Mouse (Mus musculus): Measurements from ENCODE around the gene Skil. TPM values are rescaled to one million over a fixed set of nuclear protein-coding genes. Genes with fewer than 3 reads are reported as not detected.

Gene Skil
- polyA plus RNA-seq, 1 experiment, result 14.0 TPM

GRCm38 (mm10) chr3:31106597-31106996 is 11.7 kb downstream of the Skil start:
- no peaks in the 10 kb centered on the region for H3K27me3 ChIP-seq (ENCODE audit: control insufficient read depth, insufficient read depth, low read length)
- H3K27ac ChIP-seq (ENCODE audit: insufficient read depth, low read length), result no peak overlapping the region
- H3K4me1 ChIP-seq (ENCODE audit: control insufficient read depth, insufficient read depth, low read length), result 0 out of 2 replicates have a peak, but pooled peaks cover 9% of the 10 kb centered on the region
- DNase-seq, result no peak
- WGBS, result 86% methylated on average over 6 of the region's 6 CpGs
- no peak overlapping the region for H3K4me3 ChIP-seq (replicated peaks; ENCODE audit: insufficient read depth, low read depth, low read length)
- TF ChIP-seq CTCF (IDR thresholded peaks at IDR 0.05; ENCODE audit: borderline replicate concordance, insufficient read depth, low read depth, low read length) (no peak), POLR2A (IDR thresholded peaks at IDR 0.05; ENCODE audit: borderline replicate concordance, insufficient read depth, low read length) (no peak)

GRCm38 (mm10) chr3:31107674-31108073 is 12.8 kb downstream of the Skil start:
- Histone ChIP-seq H3K27me3 (ENCODE audit: control insufficient read depth, insufficient read depth, low read length) (no peaks in the 10 kb centered on the region), H3K4me1 (ENCODE audit: control insufficient read depth, insufficient read depth, low read length) (0 out of 2 replicates have a peak, but pooled peaks cover 9% of the 10 kb centered on the region), H3K4me3 (replicated peaks; ENCODE audit: insufficient read depth, low read depth, low read length) (no peak overlapping the region), H3K27ac (ENCODE audit: insufficient read depth, low read length) (no peak overlapping the region)
- TF ChIP-seq POLR2A (IDR thresholded peaks at IDR 0.05; ENCODE audit: borderline replicate concordance, insufficient read depth, low read length), result no peak
- no peak for TF ChIP-seq CTCF (IDR thresholded peaks at IDR 0.05; ENCODE audit: borderline replicate concordance, insufficient read depth, low read depth, low read length)
- WGBS, result 28% methylated on average over 4 of the region's 4 CpGs
- DNase-seq, result peak; percentile 18 to 33

- no peak overlapping the region for H3K27ac ChIP-seq (ENCODE audit: insufficient read depth, low read length)
- H3K4me3 ChIP-seq (replicated peaks; ENCODE audit: insufficient read depth, low read depth, low read length), result no peak overlapping the region
- H3K27me3 ChIP-seq (ENCODE audit: control insufficient read depth, insufficient read depth, low read length), result no peaks in the 10 kb centered on the region
- WGBS, result 80% methylated on average over 3 of the region's 3 CpGs
- TF ChIP-seq CTCF (IDR thresholded peaks at IDR 0.05; ENCODE audit: borderline replicate concordance, insufficient read depth, low read depth, low read length) (no peak), POLR2A (IDR thresholded peaks at IDR 0.05; ENCODE audit: borderline replicate concordance, insufficient read depth, low read length) (no peak)
- DNase-seq, result no peak
- H3K4me1 ChIP-seq (ENCODE audit: control insufficient read depth, insufficient read depth, low read length), result 0 out of 2 replicates have a peak, but pooled peaks cover 6% of the 10 kb centered on the region
Observed at GRCm38 (mm10) chr3:31109108-31109507, 14.2 kb downstream of the Skil start.

GRCm38 (mm10) chr3:31123098-31123497 is 28.2 kb downstream of the Skil start:
- DNase-seq, result no peak
- Histone ChIP-seq H3K27me3 (ENCODE audit: control insufficient read depth, insufficient read depth, low read length) (no peaks in the 10 kb centered on the region), H3K4me1 (ENCODE audit: control insufficient read depth, insufficient read depth, low read length) (no peaks in the 10 kb centered on the region), H3K4me3 (replicated peaks; ENCODE audit: insufficient read depth, low read depth, low read length) (no peak overlapping the region), H3K27ac (ENCODE audit: insufficient read depth, low read length) (no peak overlapping the region)
- whole genome bisulfite sequencing, result 91% methylated on average over 4 of the region's 4 CpGs
- TF ChIP-seq CTCF (IDR thresholded peaks at IDR 0.05; ENCODE audit: borderline replicate concordance, insufficient read depth, low read depth, low read length) (no peak), POLR2A (IDR thresholded peaks at IDR 0.05; ENCODE audit: borderline replicate concordance, insufficient read depth, low read length) (no peak)

- no peak overlapping the region for H3K4me3 ChIP-seq (replicated peaks; ENCODE audit: insufficient read depth, low read depth, low read length)
- DNase-seq, result no peak
- no peak overlapping the region for H3K27ac ChIP-seq (ENCODE audit: insufficient read depth, low read length)
- 64% methylated on average over 4 of the region's 4 CpGs for WGBS
- H3K4me1 ChIP-seq (ENCODE audit: control insufficient read depth, insufficient read depth, low read length), result no peaks in the 10 kb centered on the region
- TF ChIP-seq CTCF (IDR thresholded peaks at IDR 0.05; ENCODE audit: borderline replicate concordance, insufficient read depth, low read depth, low read length), result no peak
- TF ChIP-seq POLR2A (IDR thresholded peaks at IDR 0.05; ENCODE audit: borderline replicate concordance, insufficient read depth, low read length), result no peak
- H3K27me3 ChIP-seq (ENCODE audit: control insufficient read depth, insufficient read depth, low read length), result no peaks in the 10 kb centered on the region
Observed at GRCm38 (mm10) chr3:31126303-31126702, 31.4 kb downstream of the Skil start.

- Histone ChIP-seq H3K27ac (ENCODE audit: insufficient read depth, low read length) (no peak overlapping the region), H3K4me3 (replicated peaks; ENCODE audit: insufficient read depth, low read depth, low read length) (no peak overlapping the region), H3K27me3 (ENCODE audit: control insufficient read depth, insufficient read depth, low read length) (no peaks in the 10 kb centered on the region), H3K4me1 (ENCODE audit: control insufficient read depth, insufficient read depth, low read length) (no peaks in the 10 kb centered on the region)
- no peak for DNase-seq
- WGBS, result 84% methylated on average over 3 of the region's 3 CpGs
- TF ChIP-seq CTCF (IDR thresholded peaks at IDR 0.05; ENCODE audit: borderline replicate concordance, insufficient read depth, low read depth, low read length), result no peak
- TF ChIP-seq POLR2A (IDR thresholded peaks at IDR 0.05; ENCODE audit: borderline replicate concordance, insufficient read depth, low read length), result no peak
Observed at GRCm38 (mm10) chr3:31126848-31127247, 32.0 kb downstream of the Skil start.

- H3K27ac ChIP-seq (ENCODE audit: insufficient read depth, low read length), result no peak overlapping the region
- no peaks in the 10 kb centered on the region for H3K4me1 ChIP-seq (ENCODE audit: control insufficient read depth, insufficient read depth, low read length)
- no peaks in the 10 kb centered on the region for H3K27me3 ChIP-seq (ENCODE audit: control insufficient read depth, insufficient read depth, low read length)
- DNase-seq, result no peak
- TF ChIP-seq POLR2A (IDR thresholded peaks at IDR 0.05; ENCODE audit: borderline replicate concordance, insufficient read depth, low read length), result no peak
- no peak for TF ChIP-seq CTCF (IDR thresholded peaks at IDR 0.05; ENCODE audit: borderline replicate concordance, insufficient read depth, low read depth, low read length)
- no peak overlapping the region for H3K4me3 ChIP-seq (replicated peaks; ENCODE audit: insufficient read depth, low read depth, low read length)
- WGBS, result 49% methylated on average over 4 of the region's 4 CpGs
Observed at GRCm38 (mm10) chr3:31129766-31130165, 34.9 kb downstream of the Skil start.

GRCm38 (mm10) chr3:31133664-31134063 is 38.8 kb downstream of the Skil start:
- Histone ChIP-seq H3K27ac (ENCODE audit: insufficient read depth, low read length) (no peak overlapping the region), H3K4me3 (replicated peaks; ENCODE audit: insufficient read depth, low read depth, low read length) (no peak overlapping the region), H3K4me1 (ENCODE audit: control insufficient read depth, insufficient read depth, low read length) (no peaks in the 10 kb centered on the region), H3K27me3 (ENCODE audit: control insufficient read depth, insufficient read depth, low read length) (no peaks in the 10 kb centered on the region)
- TF ChIP-seq CTCF (IDR thresholded peaks at IDR 0.05; ENCODE audit: borderline replicate concordance, insufficient read depth, low read depth, low read length), result no peak
- no peak for DNase-seq
- 77% methylated on average over 5 of the region's 5 CpGs for WGBS
